Mouse (Mus musculus) forebrain, embryonic 12.5 days (tissue): ENCODE measurements around the gene Zfp991. TPM values are rescaled to one million over a fixed set of nuclear protein-coding genes. Genes with fewer than 3 reads are reported as not detected.
"Not testable (repeated sequence)": the region's sequence is repeated elsewhere in the genome, so short reads cannot be mapped to it uniquely, and the experiment has no call there.

ENCODE experiments used
- ATAC-seq: fragments of 200-750 bp; cut with Nextera tagmentation; 2 replicates; pipeline ENCODE4 v1.8.0; 2017; ENCODE audit warnings: moderate TSS enrichment; ENCODE audit not compliant: low FRiP score
- H3K27ac ChIP-seq: fragments of 300-500 bp; sonication (generic); 2 replicates; pipeline ENCODE4 v1.5.1; 2016; ENCODE audit warnings: mild to moderate bottlenecking
- H3K27me3 ChIP-seq: fragments of 300-500 bp; sonication (generic); 2 replicates; pipeline ENCODE4 v1.6.1; 2016; ENCODE audit warnings: mild to moderate bottlenecking
- H3K36me3 ChIP-seq: fragments of 300-500 bp; sonication (generic); replicated peaks from 2 replicates; pipeline ENCODE4 v1.6.1; 2016; ENCODE audit warnings: mild to moderate bottlenecking
- H3K4me1 ChIP-seq: fragments of 300-500 bp; sonication (generic); 2 replicates; pipeline ENCODE4 v1.6.1; 2016
- H3K4me2 ChIP-seq: fragments of 300-500 bp; sonication (generic); 2 replicates; pipeline ENCODE4 v1.6.1; 2016; ENCODE audit warnings: mild to moderate bottlenecking, moderate library complexity
- H3K4me3 ChIP-seq: fragments of 300-500 bp; sonication (generic); replicated peaks from 2 replicates; pipeline ENCODE4 v1.5.1; 2016; ENCODE audit warnings: mild to moderate bottlenecking
- H3K9ac ChIP-seq: fragments of 300-500 bp; sonication (generic); 2 replicates; pipeline ENCODE4 v1.6.1; 2016; ENCODE audit warnings: mild to moderate bottlenecking
- H3K9me3 ChIP-seq: fragments of 300-500 bp; sonication (generic); 2 replicates; pipeline ENCODE4 v1.6.1; 2016
- WGBS: fragments of 180-500 bp; shearing (Covaris S2); methylation state at CpG from one replicate; pipeline ENCODE4 v1.1.7; 2016; 5-methylcytosine and 5-hydroxymethylcytosine counted together
- polyA plus RNA-seq: library from polyadenylated mRNA; unstranded; fragments of >200 nt; fragmentation: Nextera tagmentation; extraction: Ambion mirVana; gene quantifications from 2 replicates; pipeline ENCODE4 v1.2.1, GENCODE M21; 2016

The Zfp991 gene
- polyA plus RNA-seq, 1 experiment from 2014 or later = 4.3 TPM

DNA sequence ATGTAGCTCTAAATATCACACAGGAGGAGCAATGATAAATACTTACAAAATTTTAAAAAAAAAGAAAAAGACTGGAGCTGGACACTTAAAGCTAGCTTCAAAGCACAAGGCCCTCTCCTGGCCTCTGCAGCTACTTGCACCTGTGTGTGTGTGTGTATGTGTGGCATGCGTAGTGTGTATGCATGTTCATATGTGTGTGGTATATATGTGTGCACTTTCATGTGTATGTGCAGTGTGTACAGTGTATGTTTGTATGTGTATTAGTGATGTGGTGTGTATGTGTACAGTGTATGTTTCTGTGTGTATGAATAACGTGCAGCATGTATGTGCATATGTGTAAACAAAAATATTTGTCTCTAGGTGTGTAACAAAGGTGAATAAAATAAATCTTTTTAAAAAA lies 65.4 kb downstream of the Zfp991 start:
- not testable (repeated sequence) for H3K4me1 ChIP-seq, H3K36me3 ChIP-seq, H3K4me3 ChIP-seq, H3K27ac ChIP-seq, H3K4me2 ChIP-seq, H3K9me3 ChIP-seq, H3K9ac ChIP-seq, H3K27me3 ChIP-seq
- 0 out of 2 replicates have a peak, but pooled peaks have one; percentile 52 for ATAC-seq
- 86% methylated on average over 2 of the region's 2 CpGs for WGBS

- peak; percentile 54; the same call in 1 of the 2 replicates for ATAC-seq
- not testable (repeated sequence) for H3K27ac ChIP-seq, H3K27me3 ChIP-seq, H3K4me3 ChIP-seq, H3K36me3 ChIP-seq, H3K4me1 ChIP-seq, H3K9me3 ChIP-seq, H3K4me2 ChIP-seq, H3K9ac ChIP-seq
- 79% methylated on average over 6 of the region's 6 CpGs for WGBS
These were observed 67.4 kb downstream of the Zfp991 start for GRCm38 (mm10) chr4:147199055-147199750.

DNA sequence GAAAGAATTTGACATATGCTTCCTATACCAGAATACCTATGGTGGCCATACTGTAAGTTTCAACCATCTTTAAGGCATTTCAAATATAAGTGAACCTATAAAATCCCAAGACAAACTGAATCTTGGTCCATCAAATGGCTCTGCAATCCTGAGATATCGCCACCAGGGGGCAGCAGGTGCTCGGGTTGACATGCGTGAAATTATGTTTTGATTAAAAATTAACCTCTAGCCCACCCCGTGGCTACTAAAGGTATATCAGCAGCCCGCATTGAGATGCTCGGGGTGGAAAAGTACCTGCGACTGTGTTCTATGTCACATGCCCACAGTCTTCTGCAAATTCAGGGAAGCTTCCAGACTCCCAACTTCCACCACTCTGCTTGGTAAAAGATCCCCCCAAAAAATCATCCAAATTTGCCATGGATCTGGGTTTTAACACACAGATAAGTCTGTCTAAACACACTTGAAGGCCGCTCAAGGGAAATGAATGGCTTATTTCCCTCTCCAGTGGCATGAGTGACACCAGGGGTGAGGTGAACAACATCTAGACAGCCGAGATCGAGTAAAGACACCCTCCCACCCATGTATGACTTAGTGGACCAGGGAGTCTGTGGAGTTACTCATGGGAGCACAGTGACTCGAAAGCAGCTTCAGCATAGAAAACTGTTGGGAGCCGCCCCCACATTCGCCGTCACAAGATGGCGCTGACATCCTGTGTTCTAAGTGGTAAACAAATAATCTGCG lies 70.3 kb downstream of the Zfp991 start:
- H3K4me1 ChIP-seq, H3K9ac ChIP-seq, H3K36me3 ChIP-seq, H3K4me3 ChIP-seq, ATAC-seq, H3K9me3 ChIP-seq, H3K27me3 ChIP-seq, H3K27ac ChIP-seq, H3K4me2 ChIP-seq: not testable (repeated sequence)
- 82% methylated on average over 14 of the region's 16 CpGs for WGBS

GRCm38 (mm10) chr4:147212182-147212928 lies 80.5 kb downstream of the Zfp991 start:
- 0 out of 2 replicates have a peak, but pooled peaks have one; percentile 36 for ATAC-seq
- not testable (repeated sequence) for H3K4me2 ChIP-seq, H3K9ac ChIP-seq, H3K27ac ChIP-seq, H3K4me1 ChIP-seq, H3K27me3 ChIP-seq, H3K36me3 ChIP-seq, H3K9me3 ChIP-seq, H3K4me3 ChIP-seq
- WGBS = 81% methylated on average over 3 of the region's 7 CpGs

DNA sequence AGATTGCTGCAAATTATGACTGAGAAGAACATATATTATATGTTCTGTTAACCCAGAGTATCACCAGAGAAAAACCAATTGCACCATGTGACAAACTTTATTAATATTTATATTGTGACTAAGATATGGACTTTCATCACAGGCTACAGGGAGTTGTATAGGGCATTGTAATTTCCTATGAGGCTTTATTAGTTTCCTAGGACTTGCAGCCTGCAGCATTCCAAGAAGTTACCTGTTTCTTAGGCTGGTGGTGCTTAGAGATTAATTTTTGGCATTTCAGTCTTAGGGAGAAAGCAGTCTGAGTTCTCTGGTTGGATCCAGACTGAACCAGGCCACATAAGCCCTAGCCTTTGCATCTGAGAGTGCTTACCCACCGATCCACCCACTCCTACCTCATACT lies 82.4 kb downstream of the Zfp991 start:
- not testable (repeated sequence) for H3K27ac ChIP-seq, H3K9me3 ChIP-seq, H3K4me3 ChIP-seq, H3K9ac ChIP-seq, H3K27me3 ChIP-seq, H3K36me3 ChIP-seq, H3K4me1 ChIP-seq, H3K4me2 ChIP-seq
- no CpG with 5 or more reads among the region's 1 CpGs for WGBS
- ATAC-seq = peak; percentile 33; the same call in 1 of the 2 replicates

DNA sequence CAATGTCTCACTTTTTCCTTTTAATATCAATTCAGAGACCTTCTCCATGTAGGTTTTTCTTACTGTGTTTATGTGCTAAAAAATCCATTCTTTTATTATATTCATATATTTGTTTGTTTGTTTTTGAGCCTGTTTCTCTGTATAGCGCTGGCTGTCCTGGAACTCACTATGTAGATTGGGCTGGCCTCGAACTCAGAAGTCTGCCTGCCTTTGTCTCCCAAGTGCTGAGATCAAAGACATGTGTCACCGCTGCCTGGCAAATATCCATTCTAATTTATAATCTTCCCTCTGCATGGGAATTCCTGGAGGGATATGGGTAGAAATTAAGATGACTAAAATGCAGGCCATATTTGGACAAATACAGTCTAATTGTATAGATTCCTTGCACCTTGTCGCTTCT lies 85.8 kb downstream of the Zfp991 start:
- H3K4me3 ChIP-seq, H3K4me1 ChIP-seq, ATAC-seq, H3K27ac ChIP-seq, H3K4me2 ChIP-seq, H3K36me3 ChIP-seq, H3K9ac ChIP-seq, H3K27me3 ChIP-seq: not testable (repeated sequence)
- WGBS = 63% methylated on average over 3 of the region's 4 CpGs
- H3K9me3 ChIP-seq = peaks cover 14% of the 10 kb centered on the region

GRCm38 (mm10) chr4:147219319-147220070 lies 87.7 kb downstream of the Zfp991 start:
- H3K4me2 ChIP-seq = peak overlapping the region; percentile 37

GRCm38 (mm10) chr4:147220226-147220625 lies 88.4 kb downstream of the Zfp991 start:
- H3K4me2 ChIP-seq, H3K9ac ChIP-seq, H3K4me1 ChIP-seq, H3K4me3 ChIP-seq, ATAC-seq, H3K27me3 ChIP-seq, H3K27ac ChIP-seq, H3K36me3 ChIP-seq: not testable (repeated sequence)
- 82% methylated on average over 15 of the region's 20 CpGs for WGBS
- H3K9me3 ChIP-seq = peaks cover 26% of the 10 kb centered on the region

More at GRCm38 (mm10) chr4:147219319-147220070, 87.7 kb downstream of the Zfp991 start:
- not testable (repeated sequence) for H3K4me1 ChIP-seq, H3K27ac ChIP-seq, ATAC-seq, H3K9ac ChIP-seq, H3K36me3 ChIP-seq, H3K27me3 ChIP-seq
- 68% methylated on average over 51 of the region's 51 CpGs for WGBS
- peak overlapping the region; percentile 25 for H3K4me3 ChIP-seq
- H3K9me3 ChIP-seq = peaks cover 19% of the 10 kb centered on the region

GRCm38 (mm10) chr4:147222021-147222420 lies 90.2 kb downstream of the Zfp991 start:
- ATAC-seq, H3K27ac ChIP-seq, H3K4me1 ChIP-seq, H3K27me3 ChIP-seq, H3K4me3 ChIP-seq, H3K9ac ChIP-seq, H3K36me3 ChIP-seq, H3K4me2 ChIP-seq: not testable (repeated sequence)
- peaks cover 37% of the 10 kb centered on the region for H3K9me3 ChIP-seq
- WGBS = 86% methylated on average over 5 of the region's 5 CpGs

DNA sequence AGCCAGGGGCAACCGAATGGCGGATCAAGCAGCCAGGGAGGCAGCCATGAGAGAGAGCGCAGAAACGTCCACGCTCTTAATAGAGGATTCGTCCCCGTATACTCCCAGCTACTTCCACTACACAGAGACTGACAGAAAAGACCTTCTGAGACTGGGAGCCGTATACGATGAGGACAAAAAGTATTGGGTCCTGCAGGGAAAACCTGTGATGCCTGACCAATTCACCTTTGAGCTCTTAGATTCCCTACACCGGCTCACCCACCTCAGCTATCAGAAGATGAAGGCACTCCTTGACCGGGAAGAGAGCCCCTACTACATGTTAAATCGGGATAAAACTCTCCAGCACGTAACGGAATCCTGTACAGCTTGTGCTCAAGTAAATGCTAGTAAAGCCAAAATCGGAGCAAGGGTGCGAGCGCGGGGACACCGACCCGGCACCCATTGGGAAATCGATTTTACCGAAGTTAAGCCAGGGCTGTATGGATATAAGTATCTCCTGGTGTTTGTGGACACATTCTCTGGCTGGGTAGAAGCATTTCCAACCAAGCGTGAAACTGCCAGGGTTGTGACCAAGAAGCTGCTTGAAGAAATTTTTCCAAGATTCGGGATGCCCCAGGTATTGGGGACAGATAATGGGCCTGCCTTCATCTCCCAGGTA lies 92.1 kb downstream of the Zfp991 start:
- H3K9ac ChIP-seq, H3K4me3 ChIP-seq, H3K27ac ChIP-seq, H3K36me3 ChIP-seq, H3K4me1 ChIP-seq, H3K4me2 ChIP-seq, ATAC-seq, H3K27me3 ChIP-seq: not testable (repeated sequence)
- WGBS = 93% methylated on average over 24 of the region's 24 CpGs
- peaks cover 37% of the 10 kb centered on the region for H3K9me3 ChIP-seq

GRCm38 (mm10) chr4:147225616-147226015 lies 93.8 kb downstream of the Zfp991 start:
- H3K9ac ChIP-seq, H3K27me3 ChIP-seq, H3K4me3 ChIP-seq, H3K36me3 ChIP-seq, H3K27ac ChIP-seq, H3K4me1 ChIP-seq, H3K4me2 ChIP-seq, ATAC-seq: not testable (repeated sequence)
- WGBS = 95% methylated on average over 10 of the region's 15 CpGs
- peaks cover 27% of the 10 kb centered on the region for H3K9me3 ChIP-seq
